ENCODE assay signal across 26 mouse cellular contexts in the genomic region with DNA sequence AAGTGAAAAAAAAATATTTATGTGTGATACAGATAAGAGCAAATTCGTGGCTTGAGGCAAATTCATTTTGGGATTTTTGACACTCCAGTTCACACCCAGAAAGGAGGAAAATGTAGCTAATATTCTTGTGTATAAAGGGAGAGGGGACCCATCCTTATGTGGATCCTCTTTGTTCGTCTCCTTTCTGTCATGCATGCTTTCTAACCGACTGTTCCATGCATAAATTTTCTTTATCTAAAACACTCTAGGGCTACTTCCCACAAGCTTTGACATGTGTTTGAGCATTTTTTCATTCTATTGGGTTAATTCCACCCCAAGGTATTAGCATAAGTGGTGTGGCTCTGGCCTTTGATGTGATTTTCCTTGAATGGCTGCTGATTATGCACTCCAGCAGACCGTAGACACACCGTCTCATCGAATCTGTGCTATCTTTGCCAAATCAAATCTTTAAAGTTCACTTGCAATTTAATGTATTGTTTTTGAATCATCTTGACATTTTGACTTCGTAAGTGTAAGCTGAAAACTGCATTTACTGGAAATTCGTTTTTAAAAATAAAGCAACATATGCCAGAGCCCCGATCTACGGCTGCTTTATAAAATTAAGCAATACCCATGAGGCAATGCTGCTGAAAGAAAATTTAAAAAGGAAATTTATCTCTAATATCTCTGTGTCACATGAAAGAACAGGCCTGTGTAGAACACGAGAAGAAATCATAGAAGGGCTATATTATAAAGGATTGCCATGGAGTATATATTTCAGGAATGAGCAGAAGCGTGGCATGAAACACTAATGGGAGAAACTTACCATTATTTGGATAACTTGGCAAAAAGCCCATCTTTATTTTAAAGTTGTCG. TPM values are rescaled to one million over a fixed set of nuclear protein-coding genes. Genes with fewer than 3 reads are reported as not detected.
DNase-seq lines count a peak whose midpoint lies in the region; ATAC-seq and TF ChIP-seq lines count a peak whose summit lies in the region.
"Had no signal": no experiment of that assay in that cellular context is flagged by ENCODE, and none has a peak within 500 bp of the region (broad histone marks: within the 10 kb centered on the region; RNA-seq: fewer than 3 reads in every experiment).

No protein-coding gene starts in this region.

- H3K36me3 ChIP-seq in forebrain, embryonic 13.5 days (ENCODE audit: poor library complexity, severe bottlenecking) = no peaks in the 10 kb centered on the region
- no peaks in the 10 kb centered on the region for H3K36me3 ChIP-seq in forebrain, embryonic 11.5 days (ENCODE audit: control insufficient read depth, insufficient read depth, low read length)
- no peaks in the 10 kb centered on the region for H3K36me3 ChIP-seq in forebrain, embryonic 16.5 days (ENCODE audit: control insufficient read depth, insufficient read depth)
- H3K36me3 ChIP-seq in hindbrain, postnatal 0 days (ENCODE audit: insufficient read depth, low read length) = no peaks in the 10 kb centered on the region
- H3K36me3 ChIP-seq in midbrain, postnatal 0 days (ENCODE audit: insufficient read depth, low read length) = no peaks in the 10 kb centered on the region
- H3K36me3 ChIP-seq: liver, embryonic 13.5 days; stomach, embryonic 15.5 days had no signal

- no peak for TF ChIP-seq CTCF in hindbrain, postnatal 0 days (IDR thresholded peaks at IDR 0.05; ENCODE audit: low read depth)
- TF ChIP-seq CTCF in midbrain, postnatal 0 days (IDR thresholded peaks at IDR 0.05) = no peak

- H3K27ac ChIP-seq in forebrain, embryonic 13.5 days = no peak overlapping the region
- H3K27ac ChIP-seq in forebrain, embryonic 11.5 days (ENCODE audit: low read depth, low read length) = no peak overlapping the region
- no peak overlapping the region; the same call in 1 of the 2 replicates for H3K27ac ChIP-seq in forebrain, embryonic 16.5 days (ENCODE audit: low read length)
- no peak overlapping the region for H3K27ac ChIP-seq in hindbrain, postnatal 0 days
- H3K27ac ChIP-seq in midbrain, postnatal 0 days (ENCODE audit: low read depth, low read length) = no peak overlapping the region
- H3K27ac ChIP-seq: left cerebral cortex, adult 2 months; liver, embryonic 13.5 days; stomach, embryonic 15.5 days had no signal

- WGBS in forebrain, embryonic 13.5 days = 60% methylated on average over 13 of the region's 13 CpGs
- WGBS in forebrain, embryonic 11.5 days = 74% methylated on average over 13 of the region's 13 CpGs
- WGBS in forebrain, embryonic 16.5 days = 57% methylated on average over 13 of the region's 13 CpGs
- 54% methylated on average over 13 of the region's 13 CpGs for WGBS in hindbrain, postnatal 0 days
- WGBS in midbrain, postnatal 0 days = 29% methylated on average over 13 of the region's 13 CpGs

- H3K4me2 ChIP-seq in forebrain, embryonic 13.5 days = no peak overlapping the region
- no peak overlapping the region for H3K4me2 ChIP-seq in forebrain, embryonic 11.5 days (ENCODE audit: low read depth, low read length, severe bottlenecking)
- H3K4me2 ChIP-seq in forebrain, embryonic 16.5 days (ENCODE audit: low read length) = no peak overlapping the region
- no peak overlapping the region for H3K4me2 ChIP-seq in hindbrain, postnatal 0 days (ENCODE audit: low read depth, low read length)
- no peak overlapping the region for H3K4me2 ChIP-seq in midbrain, postnatal 0 days (ENCODE audit: low read depth, low read length, poor library complexity, severe bottlenecking)
- H3K4me2 ChIP-seq: liver, embryonic 13.5 days; stomach, embryonic 15.5 days had no signal

- DNase-seq in forebrain, embryonic 11.5 days (ENCODE audit: low spot score) = no peak
- DNase-seq in hindbrain, postnatal 0 days (ENCODE audit: low spot score) = peak; percentile 16
- peak; percentile 17 for DNase-seq in midbrain, postnatal 0 days (ENCODE audit: low spot score)
- no peak for DNase-seq in cerebellum, adult 18-20 months
- DNase-seq in layer of hippocampus, postnatal 10 days (ENCODE audit: low spot score in 2 of 2) = no peak
- DNase-seq: adrenal gland, postnatal 14 days; cerebellum, adult 9-10 months; gastrocnemius, postnatal 25 days; heart, adult 18-20 months; kidney, adult 11 months; kidney, postnatal 4 days; liver, embryonic 13.5 days; lung, adult 2 months; lung, postnatal 14 days; right cerebral cortex, postnatal 4 days; thymus, adult 18-20 months; thymus, postnatal 36 days had no signal

- no peaks in the 10 kb centered on the region for H3K27me3 ChIP-seq in forebrain, embryonic 13.5 days
- no peaks in the 10 kb centered on the region for H3K27me3 ChIP-seq in forebrain, embryonic 11.5 days (ENCODE audit: control insufficient read depth, insufficient read depth, low read length)
- H3K27me3 ChIP-seq in forebrain, embryonic 16.5 days (replicated peaks; ENCODE audit: control insufficient read depth, insufficient read depth, low read length) = no peaks in the 10 kb centered on the region
- H3K27me3 ChIP-seq in hindbrain, postnatal 0 days (ENCODE audit: insufficient read depth, low read length) = no peaks in the 10 kb centered on the region
- no peaks in the 10 kb centered on the region for H3K27me3 ChIP-seq in midbrain, postnatal 0 days (ENCODE audit: insufficient read depth, low read length)
- H3K27me3 ChIP-seq: liver, embryonic 13.5 days; stomach, embryonic 15.5 days had no signal

- H3K4me1 ChIP-seq in forebrain, embryonic 13.5 days = no peaks in the 10 kb centered on the region
- H3K4me1 ChIP-seq in forebrain, embryonic 11.5 days (replicated peaks; ENCODE audit: control insufficient read depth, insufficient read depth, low read length) = no peaks in the 10 kb centered on the region
- H3K4me1 ChIP-seq in forebrain, embryonic 16.5 days (replicated peaks; ENCODE audit: control insufficient read depth, insufficient read depth, low read length) = 0 out of 2 replicates have a peak, but pooled peaks cover 2% of the 10 kb centered on the region
- H3K4me1 ChIP-seq in hindbrain, postnatal 0 days (ENCODE audit: insufficient read depth, low read length) = no peaks in the 10 kb centered on the region
- no peaks in the 10 kb centered on the region for H3K4me1 ChIP-seq in midbrain, postnatal 0 days (ENCODE audit: insufficient read depth, low read length)
- H3K4me1 ChIP-seq: liver, embryonic 13.5 days; stomach, embryonic 15.5 days had no signal

- H3K4me3 ChIP-seq in forebrain, embryonic 13.5 days = no peak overlapping the region
- no peak overlapping the region for H3K4me3 ChIP-seq in forebrain, embryonic 11.5 days (ENCODE audit: low read depth, low read length)
- no peak overlapping the region for H3K4me3 ChIP-seq in forebrain, embryonic 16.5 days (replicated peaks; ENCODE audit: low read length)
- no peak overlapping the region for H3K4me3 ChIP-seq in hindbrain, postnatal 0 days (ENCODE audit: low read length)
- no peak overlapping the region for H3K4me3 ChIP-seq in midbrain, postnatal 0 days (ENCODE audit: low read depth, low read length)
- H3K4me3 ChIP-seq: left cerebral cortex, adult 2 months; liver, embryonic 13.5 days; stomach, embryonic 15.5 days had no signal

- no peaks in the 10 kb centered on the region for H3K9me3 ChIP-seq in forebrain, embryonic 13.5 days (replicated peaks)
- no peaks in the 10 kb centered on the region for H3K9me3 ChIP-seq in forebrain, embryonic 11.5 days (ENCODE audit: control insufficient read depth, low read length)
- no peaks in the 10 kb centered on the region for H3K9me3 ChIP-seq in forebrain, embryonic 16.5 days (ENCODE audit: control insufficient read depth, low read length)
- H3K9me3 ChIP-seq in hindbrain, postnatal 0 days (ENCODE audit: low read length) = no peaks in the 10 kb centered on the region
- H3K9me3 ChIP-seq in midbrain, postnatal 0 days (ENCODE audit: low read length) = no peaks in the 10 kb centered on the region
- H3K9me3 ChIP-seq: liver, embryonic 13.5 days; stomach, embryonic 15.5 days had no signal

- H3K9ac ChIP-seq in forebrain, embryonic 13.5 days = no peak overlapping the region
- no peak overlapping the region for H3K9ac ChIP-seq in forebrain, embryonic 11.5 days (ENCODE audit: low read length)
- no peak overlapping the region for H3K9ac ChIP-seq in forebrain, embryonic 16.5 days (replicated peaks; ENCODE audit: low read depth, low read length)
- no peak overlapping the region for H3K9ac ChIP-seq in hindbrain, postnatal 0 days (replicated peaks; ENCODE audit: low read length)
- H3K9ac ChIP-seq in midbrain, postnatal 0 days (replicated peaks; ENCODE audit: low read length, poor library complexity, severe bottlenecking) = no peak overlapping the region
- H3K9ac ChIP-seq: liver, embryonic 13.5 days; stomach, embryonic 15.5 days had no signal

- peak; percentile 74; the same call in 1 of the 2 replicates for ATAC-seq in forebrain, embryonic 13.5 days
- ATAC-seq in forebrain, embryonic 11.5 days (replicated peaks; ENCODE audit: low FRiP score) = no peak
- peak; percentile 65 for ATAC-seq in forebrain, embryonic 16.5 days
- peak; percentile 59; the same call in 1 of the 2 replicates for ATAC-seq in hindbrain, postnatal 0 days
- peak; percentile 70 for ATAC-seq in midbrain, postnatal 0 days (ENCODE audit: low FRiP score)

RNA-seq across cellular contexts. Expression of gene Myct1, which starts 21.8 kb away (rescaled TPM):
- 0.64 and 1.0 TPM in 2 replicates for polyA plus RNA-seq in forebrain, embryonic 13.5 days (2015; fragmentation: Nextera tagmentation; extraction: Ambion mirVana)
- polyA plus RNA-seq in forebrain, embryonic 11.5 days (2014; fragmentation: Nextera tagmentation; extraction: Ambion mirVana) = 1.5 and 2.2 TPM in 2 replicates
- polyA plus RNA-seq in forebrain, embryonic 16.5 days (2015; fragmentation: Nextera tagmentation; extraction: Ambion mirVana) = 0.61 and 1.3 TPM in 2 replicates
- 0.43 and 0.89 TPM in 2 replicates for total RNA-seq in hindbrain, postnatal 0 days (2014; rRNA removed)
- polyA plus RNA-seq in hindbrain, postnatal 0 days (2015; fragmentation: Nextera tagmentation; extraction: Ambion mirVana) = 0.91 and 1.0 TPM in 2 replicates
- total RNA-seq in midbrain, postnatal 0 days (2014; rRNA removed) = 0.28 and 0.38 TPM in 2 replicates
- 0.61 and 0.79 TPM in 2 replicates for polyA plus RNA-seq in midbrain, postnatal 0 days (2015; fragmentation: Nextera tagmentation; extraction: Ambion mirVana)
- total RNA-seq in layer of hippocampus, postnatal 10 days (2021) = 1 to 10 TPM; 1.0 to 1.3 TPM
- total RNA-seq: monocyte, adult 5-6 weeks had no signal

RNA-seq across cellular contexts. Expression of gene Vip, which starts 23.6 kb away (rescaled TPM):
- 0.10 TPM in 1 of 2 replicates, not detected in the other for polyA plus RNA-seq in forebrain, embryonic 13.5 days (2015; fragmentation: Nextera tagmentation; extraction: Ambion mirVana)
- polyA plus RNA-seq in forebrain, embryonic 11.5 days (2014; fragmentation: Nextera tagmentation; extraction: Ambion mirVana) = not detected in 2 replicates
- not detected in 2 replicates for polyA plus RNA-seq in forebrain, embryonic 16.5 days (2015; fragmentation: Nextera tagmentation; extraction: Ambion mirVana)
- 1.4 and 2.2 TPM in 2 replicates for total RNA-seq in hindbrain, postnatal 0 days (2014; rRNA removed)
- 2.4 and 3.4 TPM in 2 replicates for polyA plus RNA-seq in hindbrain, postnatal 0 days (2015; fragmentation: Nextera tagmentation; extraction: Ambion mirVana)
- 1.4 TPM in 1 of 2 replicates, not detected in the other for total RNA-seq in midbrain, postnatal 0 days (2014; rRNA removed)
- 0.88 and 1.9 TPM in 2 replicates for polyA plus RNA-seq in midbrain, postnatal 0 days (2015; fragmentation: Nextera tagmentation; extraction: Ambion mirVana)
- total RNA-seq in layer of hippocampus, postnatal 10 days (2021) = 1 to 10 TPM; 8.0 to 9.1 TPM
- total RNA-seq: common myeloid progenitor, adult 5-6 weeks; gastrocnemius, postnatal 25 days; heart, adult 18-20 months; heart, postnatal 25 days; megakaryocyte progenitor cell, adult 5-6 weeks; monocyte, adult 5-6 weeks had no signal
- polyA plus RNA-seq: heart, embryonic 14.5 days had no signal

Comparison
In these comparisons a context has a peak if more than half of its experiments do, and no peak if none do; other contexts are left out.
1. DNase-seq: peak in hindbrain, postnatal 0 days (single experiment) and midbrain, postnatal 0 days (single experiment); none in forebrain, embryonic 11.5 days (single experiment), cerebellum, adult 18-20 months (0 of 2) and layer of hippocampus, postnatal 10 days (0 of 2).